Mouse (Mus musculus): Measurements from ENCODE around the gene Rsbn1. TPM values are rescaled to one million over a fixed set of nuclear protein-coding genes. Genes with fewer than 3 reads are reported as not detected.

Gene Rsbn1
- polyA plus RNA-seq, 3 experiments from 2014 or later = 10.5 to 11.8 (median 11.2) TPM

GRCm38 (mm10) chr3:103960622-103961021, 46.7 kb downstream of the Rsbn1 start:
- no peak for ATAC-seq

DNA sequence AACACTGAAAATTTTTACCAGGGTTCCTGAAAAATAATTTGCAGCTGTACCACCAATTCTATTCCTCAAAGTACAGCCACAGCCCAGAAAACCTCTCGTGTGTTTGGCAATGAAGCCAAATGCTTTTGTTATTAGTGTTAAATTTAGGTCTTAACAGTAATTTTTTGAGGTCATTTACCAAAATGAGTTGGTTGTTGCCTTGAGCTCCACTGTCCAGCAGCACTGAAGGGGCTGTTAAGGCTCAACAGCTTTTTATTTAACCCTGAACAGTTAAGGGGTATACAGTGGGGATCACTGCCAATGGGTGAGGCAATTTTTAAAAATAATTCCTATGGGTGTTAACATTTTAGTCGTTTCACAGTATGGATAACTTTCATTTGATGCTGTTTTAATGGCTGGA, 53.3 kb downstream of the Rsbn1 start:
- no peak for ATAC-seq

DNA sequence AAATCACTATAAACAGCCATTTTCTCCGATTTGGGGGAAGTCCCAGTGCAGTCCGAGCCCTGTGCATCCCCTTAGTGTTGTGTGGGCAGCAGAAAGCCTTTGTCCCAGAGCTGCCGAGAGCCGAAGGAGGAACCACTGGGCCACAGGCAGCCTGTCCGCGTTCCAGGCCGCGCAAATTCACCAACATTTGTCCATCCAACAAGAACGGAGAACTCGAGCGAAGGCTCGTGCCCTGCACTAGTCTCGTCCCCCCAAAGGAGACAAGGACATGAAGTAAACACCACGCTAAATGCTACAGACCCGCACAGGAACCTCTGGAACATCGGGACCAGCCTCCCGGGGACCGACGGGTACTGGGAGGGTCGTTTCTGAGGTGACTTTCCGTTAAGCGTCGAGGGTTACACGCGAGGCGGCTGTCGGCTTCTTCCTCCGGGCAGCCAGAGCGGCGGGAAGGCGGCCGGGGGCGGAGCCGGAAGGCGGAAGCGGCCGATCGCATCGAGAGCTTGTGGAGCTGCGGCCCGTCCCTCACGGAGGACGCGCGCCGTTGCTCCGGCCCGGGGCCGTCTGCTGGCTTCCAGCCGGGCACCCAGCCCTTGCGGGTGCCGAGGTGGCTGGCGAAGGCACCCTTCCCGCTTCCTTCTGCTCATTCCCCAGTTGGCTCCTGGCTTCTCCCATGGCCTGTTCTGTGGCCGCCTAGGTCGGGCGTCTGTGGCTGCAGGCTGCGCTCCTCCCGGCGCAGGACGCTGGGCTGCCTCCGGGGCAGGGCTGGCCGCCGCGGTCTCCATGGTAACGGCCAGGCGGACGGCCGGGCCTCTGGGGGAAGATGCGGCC, 54.2 kb downstream of the Rsbn1 start, which contains the start of gene Phtf1:
Phtf1 (plus strand) TSS at position 250 of the 831 bp plus-strand sequence.
- ATAC-seq = peak; percentile 89

GRCm38 (mm10) chr3:103968701-103969100, 54.8 kb downstream of the Rsbn1 start:
- ATAC-seq = peak; percentile 53

- no peak for ATAC-seq
These were observed 57.2 kb downstream of the Rsbn1 start for GRCm38 (mm10) chr3:103971157-103971556.

DNA sequence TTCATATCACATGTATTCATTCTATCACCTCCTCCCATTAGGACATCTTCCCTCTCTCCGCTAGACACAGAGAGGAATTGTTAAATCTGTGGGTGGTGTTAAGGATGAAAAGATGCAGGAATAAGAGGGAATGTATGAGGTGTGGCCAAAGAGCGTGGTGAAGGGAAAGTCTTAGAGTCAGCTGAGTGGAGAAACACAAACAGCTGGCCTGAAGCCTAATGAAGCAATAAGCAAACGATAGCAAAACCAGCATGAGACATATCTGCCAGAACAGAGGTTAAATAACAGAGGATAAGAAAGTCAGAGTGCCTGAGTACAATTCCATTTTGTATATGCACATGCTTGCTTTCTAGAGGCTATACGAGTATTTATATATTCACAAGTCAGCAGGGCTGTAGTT, 70.6 kb downstream of the Rsbn1 start:
- ATAC-seq = no peak

- no peak for ATAC-seq
These were observed 71.3 kb downstream of the Rsbn1 start for GRCm38 (mm10) chr3:103985194-103985593.

- ATAC-seq = no peak
These were observed 74.0 kb downstream of the Rsbn1 start for GRCm38 (mm10) chr3:103987831-103988432.

DNA sequence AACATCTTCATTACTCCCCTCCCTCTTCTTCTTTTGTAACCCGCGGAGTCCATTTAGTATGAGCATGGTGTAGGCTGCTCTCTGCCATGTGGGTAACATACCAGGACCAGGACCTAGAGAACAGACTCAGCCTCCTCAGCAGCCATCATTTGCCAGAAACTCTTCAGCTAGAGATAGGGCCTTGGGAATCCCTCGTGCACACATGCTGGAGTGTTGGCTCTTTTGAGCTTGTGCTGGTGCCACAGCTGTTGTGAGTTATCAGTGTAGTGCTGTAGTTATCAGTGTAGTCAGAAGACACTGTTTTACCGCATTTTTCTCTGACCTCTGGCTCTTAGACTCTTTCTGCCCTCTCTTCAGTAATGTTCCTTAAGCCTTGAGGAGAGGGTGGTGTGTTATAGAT, 75.4 kb downstream of the Rsbn1 start:
- ATAC-seq = no peak

DNA sequence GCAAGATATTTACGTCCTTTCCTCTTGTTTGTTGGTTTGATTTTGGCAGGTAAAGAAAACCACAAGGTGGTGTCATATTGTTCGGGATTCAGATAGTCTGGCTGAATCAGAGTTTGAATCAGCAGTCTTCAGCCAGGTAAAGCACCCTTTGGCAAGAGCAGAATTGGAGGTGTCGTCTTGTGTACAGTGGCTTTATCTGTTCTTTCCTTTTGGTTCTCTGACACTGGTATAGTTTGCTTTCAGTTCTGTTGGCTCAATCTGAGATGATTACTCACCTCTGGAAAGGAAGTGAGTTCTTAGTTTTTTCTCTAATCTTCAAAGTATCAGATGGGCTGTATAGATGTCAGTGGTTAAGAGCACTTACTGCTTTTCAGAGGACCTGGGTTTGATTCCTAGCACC, 77.4 kb downstream of the Rsbn1 start:
- ATAC-seq = peak; percentile 82

DNA sequence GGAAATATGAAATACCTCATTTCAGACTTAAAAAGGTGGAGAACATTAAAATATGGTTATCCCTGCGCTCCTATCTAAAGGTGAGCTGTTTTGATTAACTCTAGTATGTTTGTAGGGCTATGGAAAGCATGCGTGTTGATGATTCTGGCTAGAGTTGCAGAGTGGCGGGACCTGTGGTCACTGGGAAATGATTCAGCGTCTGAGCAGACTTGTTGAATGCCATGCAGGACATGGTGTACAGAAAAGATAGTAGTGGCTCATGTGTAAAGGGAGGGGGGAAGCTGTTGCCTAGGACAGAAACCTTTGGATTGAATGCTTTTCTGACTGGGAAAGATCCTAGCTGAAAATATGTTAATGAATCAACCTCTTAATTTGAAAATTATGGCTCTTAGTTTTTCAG, 84.8 kb downstream of the Rsbn1 start:
- ATAC-seq = no peak

- no peak for ATAC-seq
These were observed 93.1 kb downstream of the Rsbn1 start for GRCm38 (mm10) chr3:104006896-104007466.

GRCm38 (mm10) chr3:104007479-104007878, 93.6 kb downstream of the Rsbn1 start:
- no peak for ATAC-seq

DNA sequence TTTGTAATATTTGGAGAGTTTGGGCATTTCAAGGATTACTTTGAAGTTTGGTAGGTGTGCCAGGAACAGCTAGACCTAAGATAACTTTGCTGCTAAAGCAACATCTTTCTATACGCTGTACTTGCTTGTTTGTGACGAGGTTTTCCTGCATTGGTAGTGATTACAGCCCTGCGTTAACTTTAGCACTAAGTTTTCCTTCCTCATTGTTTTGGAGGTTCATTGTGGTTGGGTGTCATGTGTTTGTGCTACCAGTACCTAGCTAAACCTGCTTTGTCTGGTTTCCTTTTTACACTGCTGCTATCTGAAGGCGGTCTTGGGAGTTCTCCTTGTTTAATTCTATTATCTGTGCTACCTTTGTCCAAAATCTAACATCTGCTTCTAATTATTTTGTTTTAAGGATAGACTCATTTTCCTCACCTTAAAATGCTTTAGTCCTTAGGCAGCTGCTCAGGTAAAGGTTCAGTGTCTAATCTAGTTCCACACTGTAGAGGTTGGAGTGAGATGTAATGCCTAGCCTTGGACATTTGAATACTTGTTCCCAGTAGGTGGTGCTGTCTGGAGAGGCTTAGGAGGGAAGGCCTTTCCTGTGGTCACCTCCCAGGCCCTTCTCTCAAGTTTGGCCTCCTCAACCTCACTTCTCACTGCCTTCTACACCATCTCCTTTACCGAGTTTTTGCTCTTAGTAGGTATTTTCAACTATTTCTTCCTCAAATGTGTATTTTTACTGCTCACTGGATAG, 96.2 kb downstream of the Rsbn1 start:
- ATAC-seq = no peak

DNA sequence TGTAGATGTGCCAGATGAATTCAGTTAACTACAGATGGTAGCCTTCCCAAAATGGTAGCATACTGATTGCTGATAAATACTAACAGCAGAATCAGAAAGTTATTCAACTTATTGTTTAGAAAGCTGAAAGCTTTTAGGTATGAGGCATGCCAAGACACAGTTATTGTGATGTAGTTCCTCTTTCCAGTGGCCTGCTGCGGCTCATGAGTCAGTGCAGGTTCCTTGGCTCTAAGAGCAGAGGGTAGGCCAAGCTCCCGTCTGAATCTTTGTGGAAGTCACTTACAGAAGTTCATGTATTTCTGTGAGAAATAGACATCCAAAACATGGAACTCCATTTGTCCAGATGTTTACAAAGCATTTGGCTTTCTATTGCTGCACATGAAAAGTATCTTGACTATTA, 98.1 kb downstream of the Rsbn1 start:
- no peak for ATAC-seq

Other genes with a start within 250 kb of the Rsbn1 start
- gene Olfml3, start 176.1 kb upstream of the Rsbn1 start, polyA plus RNA-seq (2017; shearing (Covaris generic)) = under 1 TPM; 0.20 to 0.93 (median 0.50) TPM
- not detected for gene Gm10964, start 174.8 kb upstream of the Rsbn1 start, polyA plus RNA-seq (2017; shearing (Covaris generic))
- 10 to 100 TPM; 28.8 to 71.0 (median 34.9) TPM for gene Hipk1, start 122.6 kb upstream of the Rsbn1 start, polyA plus RNA-seq (2017; shearing (Covaris generic))
- gene Dclre1b, start 104.7 kb upstream of the Rsbn1 start, polyA plus RNA-seq (2017; shearing (Covaris generic)) = 10 to 100 TPM; 16.5 to 23.8 (median 17.7) TPM
- gene Ap4b1, start 104.6 kb upstream of the Rsbn1 start, polyA plus RNA-seq (2017; shearing (Covaris generic)) = 10 to 100 TPM; 16.5 to 21.5 (median 16.7) TPM
- under 1 TPM in 2 of 3 experiments, not detected in 1; 0.13 to 0.78 TPM for gene Gm43064, start 104.5 kb upstream of the Rsbn1 start, polyA plus RNA-seq (2017; shearing (Covaris generic))
- gene Bcl2l15, start 81.5 kb upstream of the Rsbn1 start, polyA plus RNA-seq (2017; shearing (Covaris generic)) = 1 to 10 TPM in 2 of 3 experiments, under 1 TPM in 1; 0.93 to 9.9 (median 6.3) TPM
- 100 to 1,000 TPM; 410 to 567 (median 415) TPM for gene Ptpn22, start 54.3 kb upstream of the Rsbn1 start, polyA plus RNA-seq (2017; shearing (Covaris generic))
- gene Phtf1, start 54.0 kb downstream of the Rsbn1 start, polyA plus RNA-seq (2017; shearing (Covaris generic)) = 10 to 100 TPM; 10.1 to 13.8 (median 11.9) TPM

All from inflammation-experienced regulatory T-cells, adult 6 months (primary cell).